Mouse (Mus musculus) midbrain, embryonic 11.5 days (tissue): ENCODE results near the gene Ica1. TPM values are rescaled to one million over a fixed set of nuclear protein-coding genes. Genes with fewer than 3 reads are reported as not detected.

Experiments used
- ATAC-seq: fragments of 200-750 bp; cut with Nextera tagmentation; 2 replicates; pipeline ENCODE4 v1.8.0; 2017; ENCODE audit warnings: moderate TSS enrichment, moderate library complexity; ENCODE audit not compliant: low FRiP score
- DNase-seq: peaks from one replicate; pipeline ENCODE4 v3.0.0; 2015; ENCODE audit warnings: low spot score; ENCODE audit errors: missing footprints
- H3K27ac ChIP-seq: fragments of 300-500 bp; sonication (generic); 2 replicates; pipeline ENCODE4 v1.5.1; 2014; ENCODE audit warnings: low read depth, low read length
- H3K27me3 ChIP-seq: fragments of 300-500 bp; sonication (generic); 2 replicates; pipeline ENCODE4 v1.6.1; 2014; ENCODE audit warnings: mild to moderate bottlenecking, low read length, moderate library complexity, mixed read lengths; ENCODE audit not compliant: control insufficient read depth, insufficient read depth
- H3K36me3 ChIP-seq: fragments of 300-500 bp; sonication (generic); 2 replicates; pipeline ENCODE4 v1.6.1; 2014; ENCODE audit warnings: mild to moderate bottlenecking, low read length, moderate library complexity, mixed read lengths; ENCODE audit not compliant: control insufficient read depth, insufficient read depth
- H3K4me1 ChIP-seq: fragments of 300-500 bp; sonication (generic); 2 replicates; pipeline ENCODE4 v1.6.1; 2014; ENCODE audit warnings: low read length; ENCODE audit not compliant: control insufficient read depth, insufficient read depth
- H3K4me2 ChIP-seq: fragments of 300-500 bp; sonication (generic); 2 replicates; pipeline ENCODE4 v1.6.1; 2014; ENCODE audit warnings: mild to moderate bottlenecking, moderate library complexity
- H3K4me3 ChIP-seq: fragments of 300-500 bp; sonication (generic); 2 replicates; pipeline ENCODE4 v1.5.1; 2014; ENCODE audit warnings: low read depth, low read length
- H3K9ac ChIP-seq: fragments of 300-500 bp; sonication (generic); 2 replicates; pipeline ENCODE4 v1.6.1; 2014; ENCODE audit warnings: low read length
- H3K9me3 ChIP-seq: fragments of 300-500 bp; sonication (generic); 2 replicates; pipeline ENCODE4 v1.6.1; 2016; ENCODE audit warnings: low read length; ENCODE audit not compliant: control insufficient read depth
- WGBS: fragments of 180-500 bp; shearing (Covaris S2); extraction: QIAGEN DNeasy Blood & Tissue Kit; methylation state at CpG from one replicate; pipeline ENCODE4 v1.1.7; 2014; 5-methylcytosine and 5-hydroxymethylcytosine counted together
- polyA plus RNA-seq: library from polyadenylated mRNA; unstranded; fragments of >200 nt; fragmentation: Nextera tagmentation; extraction: Ambion mirVana; gene quantifications from 2 replicates; pipeline ENCODE4 v1.2.1, GENCODE M21; 2014

The Ica1 gene
- polyA plus RNA-seq, 1 experiment from 2014 or later, result 15.9 TPM

- 67% methylated on average over 8 of the region's 8 CpGs for WGBS
- no peak overlapping the region for H3K4me2 ChIP-seq
- H3K27ac ChIP-seq, result no peak overlapping the region
- DNase-seq (peak; percentile 95), ATAC-seq (peak; percentile 88)
- H3K27me3 ChIP-seq, result no peaks in the 10 kb centered on the region
- H3K9ac ChIP-seq, result no peak overlapping the region
- no peaks in the 10 kb centered on the region for H3K36me3 ChIP-seq
- no peaks in the 10 kb centered on the region; the same call in 1 of the 2 replicates for H3K4me1 ChIP-seq
- no peak overlapping the region for H3K4me3 ChIP-seq
- no peaks in the 10 kb centered on the region for H3K9me3 ChIP-seq
Measured at GRCm38 (mm10) chr6:8735657-8736492, 42.4 kb downstream of the Ica1 start.

DNA sequence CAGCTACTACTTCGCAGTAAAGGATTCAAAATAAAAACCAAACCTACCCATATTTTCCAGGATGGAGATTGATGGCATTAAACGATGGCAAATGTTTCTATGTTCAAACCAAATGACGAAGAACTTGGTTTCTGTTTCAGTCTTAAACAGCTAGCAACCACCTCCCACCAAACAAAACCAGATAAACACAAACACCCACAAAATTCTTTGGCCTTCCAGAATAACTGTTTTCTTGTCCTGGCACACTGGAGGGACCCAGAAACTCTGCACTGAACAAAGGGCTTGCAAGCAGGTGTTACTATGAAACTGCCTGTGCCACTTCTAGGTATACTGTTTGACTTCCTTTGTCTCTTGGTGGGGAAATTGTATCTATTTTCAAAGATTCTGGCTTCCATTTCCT is 43.2 kb downstream of the Ica1 start:
- Histone ChIP-seq H3K4me1 (no peaks in the 10 kb centered on the region; the same call in 1 of the 2 replicates), H3K36me3 (no peaks in the 10 kb centered on the region), H3K4me3 (no peak overlapping the region), H3K27ac (no peak overlapping the region), H3K4me2 (no peak overlapping the region), H3K27me3 (no peaks in the 10 kb centered on the region), H3K9ac (no peak overlapping the region), H3K9me3 (no peaks in the 10 kb centered on the region)
- WGBS, result 93% methylated on average over 3 of the region's 3 CpGs
- DNase-seq, result no peak
- no peak for ATAC-seq

GRCm38 (mm10) chr6:8732492-8732891 is 45.8 kb downstream of the Ica1 start:
- no peak for ATAC-seq
- H3K9ac ChIP-seq, result no peak overlapping the region
- 86% methylated on average over 5 of the region's 5 CpGs for WGBS
- no peak for DNase-seq
- no peaks in the 10 kb centered on the region; the same call in 1 of the 2 replicates for H3K4me1 ChIP-seq
- no peak overlapping the region for H3K27ac ChIP-seq
- H3K27me3 ChIP-seq, result no peaks in the 10 kb centered on the region
- H3K9me3 ChIP-seq, result no peaks in the 10 kb centered on the region
- H3K4me2 ChIP-seq, result no peak overlapping the region
- H3K36me3 ChIP-seq, result no peaks in the 10 kb centered on the region
- no peak overlapping the region for H3K4me3 ChIP-seq

- H3K27ac ChIP-seq, result no peak overlapping the region
- DNase-seq (no peak), ATAC-seq (peak; percentile 59; the same call in 1 of the 2 replicates)
- 58% methylated on average over 4 of the region's 4 CpGs for WGBS
- no peaks in the 10 kb centered on the region for H3K27me3 ChIP-seq
- H3K4me1 ChIP-seq, result no peaks in the 10 kb centered on the region; the same call in 1 of the 2 replicates
- H3K4me3 ChIP-seq, result no peak overlapping the region
- H3K36me3 ChIP-seq, result no peaks in the 10 kb centered on the region
- no peak overlapping the region for H3K4me2 ChIP-seq
- H3K9ac ChIP-seq, result no peak overlapping the region
- H3K9me3 ChIP-seq, result no peaks in the 10 kb centered on the region
Measured at GRCm38 (mm10) chr6:8731656-8732191, 46.6 kb downstream of the Ica1 start.

GRCm38 (mm10) chr6:8730433-8730832 is 47.9 kb downstream of the Ica1 start:
- ATAC-seq (no peak), DNase-seq (no peak)
- WGBS, result 98% methylated on average over 2 of the region's 2 CpGs
- Histone ChIP-seq H3K9me3 (no peaks in the 10 kb centered on the region), H3K4me1 (no peaks in the 10 kb centered on the region; the same call in 1 of the 2 replicates), H3K9ac (no peak overlapping the region), H3K36me3 (no peaks in the 10 kb centered on the region), H3K27me3 (no peaks in the 10 kb centered on the region), H3K4me2 (no peak overlapping the region), H3K27ac (no peak overlapping the region), H3K4me3 (no peak overlapping the region)

- WGBS, result 89% methylated on average over 8 of the region's 8 CpGs
- H3K9ac ChIP-seq, result no peak overlapping the region
Measured at GRCm38 (mm10) chr6:8727806-8728205, 50.5 kb downstream of the Ica1 start.

GRCm38 (mm10) chr6:8725610-8726009 is 52.7 kb downstream of the Ica1 start:
- no peak for ATAC-seq

More at GRCm38 (mm10) chr6:8727806-8728205, 50.5 kb downstream of the Ica1 start:
- no peaks in the 10 kb centered on the region for H3K36me3 ChIP-seq
- H3K4me3 ChIP-seq, result no peak overlapping the region
- H3K4me1 ChIP-seq, result no peaks in the 10 kb centered on the region; the same call in 1 of the 2 replicates
- no peak overlapping the region for H3K4me2 ChIP-seq
- no peaks in the 10 kb centered on the region for H3K27me3 ChIP-seq
- no peak overlapping the region for H3K27ac ChIP-seq
- no peak for ATAC-seq
- DNase-seq, result no peak
- no peaks in the 10 kb centered on the region for H3K9me3 ChIP-seq

DNA sequence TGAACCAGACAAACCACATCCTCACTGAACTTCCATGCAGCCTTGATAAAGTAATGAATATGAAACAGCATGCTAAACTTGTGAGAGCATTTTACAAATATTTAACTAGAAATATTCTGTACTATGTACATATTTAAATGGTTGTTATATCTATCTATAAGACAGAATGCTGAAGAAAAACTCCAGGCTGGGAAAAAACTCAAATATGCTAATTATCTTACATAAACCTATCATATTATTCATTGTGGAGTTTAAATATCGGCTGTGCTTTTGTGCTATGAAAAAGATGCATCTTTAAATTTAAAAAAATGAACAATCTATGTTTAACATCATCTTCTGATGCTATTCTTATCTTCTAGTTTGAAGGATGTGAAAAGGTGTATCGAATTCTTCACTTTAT is 58.6 kb downstream of the Ica1 start:
- DNase-seq (no peak), ATAC-seq (no peak)
- no peak overlapping the region for H3K9ac ChIP-seq
- H3K36me3 ChIP-seq, result no peaks in the 10 kb centered on the region
- H3K27ac ChIP-seq, result no peak overlapping the region
- no peak overlapping the region for H3K4me3 ChIP-seq
- WGBS, result 94% methylated on average over 2 of the region's 2 CpGs
- H3K4me1 ChIP-seq, result no peaks in the 10 kb centered on the region
- no peak overlapping the region for H3K4me2 ChIP-seq
- H3K9me3 ChIP-seq, result no peaks in the 10 kb centered on the region
- no peaks in the 10 kb centered on the region for H3K27me3 ChIP-seq

More at GRCm38 (mm10) chr6:8725610-8726009, 52.7 kb downstream of the Ica1 start:
- H3K27ac ChIP-seq, result no peak overlapping the region
- H3K9ac ChIP-seq, result no peak overlapping the region
- H3K4me1 ChIP-seq, result no peaks in the 10 kb centered on the region
- H3K9me3 ChIP-seq, result no peaks in the 10 kb centered on the region
- no peaks in the 10 kb centered on the region for H3K27me3 ChIP-seq
- no peaks in the 10 kb centered on the region for H3K36me3 ChIP-seq
- H3K4me3 ChIP-seq, result no peak overlapping the region
- H3K4me2 ChIP-seq, result no peak overlapping the region
- 88% methylated on average over 1 of the region's 1 CpGs for WGBS
- no peak for DNase-seq

GRCm38 (mm10) chr6:8717967-8718366 is 60.3 kb downstream of the Ica1 start:
- Histone ChIP-seq H3K4me1 (no peaks in the 10 kb centered on the region), H3K4me3 (no peak overlapping the region), H3K36me3 (no peaks in the 10 kb centered on the region), H3K9me3 (no peaks in the 10 kb centered on the region), H3K27me3 (no peaks in the 10 kb centered on the region), H3K27ac (no peak overlapping the region), H3K4me2 (no peak overlapping the region), H3K9ac (no peak overlapping the region)
- DNase-seq, result no peak
- ATAC-seq, result no peak
- WGBS, result 91% methylated on average over 7 of the region's 7 CpGs
